Mouse (Mus musculus): ENCODE results near the gene Olfr622.

GRCm38 (mm10) chr7:103644070-103644469 is 1.6 kb upstream of the Olfr622 start:
- TF ChIP-seq CHD2 (IDR thresholded peaks at IDR 0.05; ENCODE audit: low read depth, low read length): no peak
- TF ChIP-seq HCFC1 (IDR thresholded peaks at IDR 0.05; ENCODE audit: borderline replicate concordance, insufficient read depth, low read length): no peak
- no peak for TF ChIP-seq ZC3H11A (IDR thresholded peaks at IDR 0.05; ENCODE audit: borderline replicate concordance, low read depth, low read length)
- TF ChIP-seq ZNF384 (IDR thresholded peaks at IDR 0.05; ENCODE audit: low read depth, low read length): no peak
- TF ChIP-seq MAFK (IDR thresholded peaks at IDR 0.05; ENCODE audit: insufficient read depth, low read depth, low read length): no peak

Data from ES-E14 (cell line).